Mouse (Mus musculus) cerebellum, adult 9-11 months (tissue): ENCODE results near the gene Smim24.

Experiments
- DNase-seq: peaks from one replicate; pipeline ENCODE4 v3.0.0; 2022

The Smim24 gene

DNA sequence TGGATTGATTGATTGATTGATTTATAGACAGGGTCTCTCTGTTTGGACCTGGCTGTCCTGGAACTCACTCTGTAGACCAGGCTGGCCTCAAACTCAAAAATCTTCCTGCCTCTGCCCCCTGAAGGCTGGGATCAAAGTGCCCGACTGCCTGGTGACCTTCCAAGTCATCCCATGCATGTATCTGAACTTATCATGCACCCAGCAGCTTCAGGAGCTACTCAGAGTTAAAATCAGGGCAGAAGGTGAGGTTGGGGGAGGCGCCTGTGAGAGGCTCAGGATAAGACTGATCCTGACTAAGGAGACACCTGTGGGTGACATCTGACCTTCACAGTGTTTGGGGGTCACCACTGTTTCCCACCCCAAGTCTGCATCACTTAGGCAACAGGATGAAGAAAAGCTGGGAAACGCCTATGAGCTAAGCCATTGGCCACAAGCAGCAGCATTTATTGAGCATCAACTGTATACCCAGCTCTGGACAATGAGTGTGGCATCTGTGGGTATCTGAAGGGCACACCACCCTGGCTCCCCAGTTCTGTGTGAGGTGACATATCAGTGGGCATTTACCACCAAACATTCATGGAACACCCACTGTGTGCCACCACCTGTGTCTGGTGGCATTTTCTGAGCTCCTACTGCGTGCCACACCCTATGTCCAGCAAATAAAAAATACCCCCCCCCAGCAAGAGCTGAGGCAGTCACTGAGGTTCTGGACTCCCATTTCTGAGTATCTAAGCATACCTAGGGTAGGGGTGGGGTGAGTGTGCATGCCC, 30.8 kb downstream of the Smim24 start:
- DNase-seq = peak; percentile 60

DNA sequence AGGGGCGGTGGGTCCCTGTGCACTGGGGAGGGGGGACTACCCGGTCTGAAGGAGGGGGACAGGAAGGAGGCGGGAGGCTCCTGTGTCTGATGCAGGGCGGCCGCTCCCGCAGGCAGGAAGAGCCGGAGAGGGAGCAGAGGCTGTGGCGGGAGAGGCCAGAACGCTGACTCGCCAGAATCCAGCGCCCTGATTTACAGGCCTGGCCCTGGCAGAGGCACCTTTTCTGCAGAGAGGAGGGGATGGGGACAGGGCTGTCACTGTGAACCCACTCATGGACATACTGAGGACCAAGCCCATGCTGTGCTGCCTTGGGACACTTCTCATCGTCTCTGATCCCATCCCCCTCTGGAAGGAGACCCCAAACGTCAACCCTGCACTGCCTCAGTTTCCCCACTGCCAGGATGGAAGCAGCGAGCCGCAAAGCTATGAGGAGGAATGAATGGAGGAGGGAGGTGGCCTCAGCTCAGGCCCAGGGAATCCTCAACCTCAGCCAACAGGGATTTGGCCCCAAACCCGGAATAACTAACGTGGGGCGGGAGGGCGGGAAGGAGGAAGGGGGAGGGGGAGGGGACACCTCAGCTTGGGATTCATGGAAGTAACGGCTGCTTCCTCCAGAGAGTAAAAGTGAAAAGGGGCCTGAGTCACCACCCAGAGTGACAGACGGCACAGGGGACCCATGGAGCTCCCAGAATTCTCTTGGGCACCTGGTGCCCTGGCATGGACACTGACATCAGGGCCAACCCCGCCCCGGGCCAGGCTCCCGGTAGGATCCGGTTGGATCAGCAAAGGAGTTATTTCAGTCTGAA, 31.6 kb downstream of the Smim24 start:
- peak; percentile 93 for DNase-seq

GRCm38 (mm10) chr10:81425236-81425850, 32.5 kb downstream of the Smim24 start:
- peak; percentile 84 for DNase-seq

- peak; percentile 75 for DNase-seq
Observed at GRCm38 (mm10) chr10:81426081-81426671, 33.3 kb downstream of the Smim24 start.

DNA sequence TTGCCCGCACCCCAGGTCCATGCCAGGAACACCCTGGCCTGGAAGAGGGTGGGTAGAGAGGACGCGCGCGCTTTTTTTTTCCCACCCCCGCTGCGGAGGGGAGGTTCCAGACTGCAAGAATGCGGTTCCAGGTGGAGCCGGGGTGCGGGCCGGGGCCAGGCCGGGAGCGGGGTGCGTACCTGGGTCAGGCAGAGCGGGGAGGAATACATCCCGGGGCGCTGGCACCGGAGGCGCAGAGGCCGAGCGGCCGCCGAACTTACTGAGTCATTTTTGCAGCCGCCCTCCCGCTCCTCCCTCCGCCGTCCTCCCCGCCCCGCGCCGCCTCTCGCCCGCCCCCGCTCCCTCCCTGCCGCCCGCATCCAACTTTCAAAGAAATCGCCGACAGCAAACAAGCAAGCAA, 34.0 kb downstream of the Smim24 start:
- DNase-seq = peak; percentile 83

- DNase-seq = peak; percentile 66
Observed at GRCm38 (mm10) chr10:81427327-81427726, 34.5 kb downstream of the Smim24 start.

GRCm38 (mm10) chr10:81427804-81428506, 35.1 kb downstream of the Smim24 start:
- peak; percentile 87 for DNase-seq

DNA sequence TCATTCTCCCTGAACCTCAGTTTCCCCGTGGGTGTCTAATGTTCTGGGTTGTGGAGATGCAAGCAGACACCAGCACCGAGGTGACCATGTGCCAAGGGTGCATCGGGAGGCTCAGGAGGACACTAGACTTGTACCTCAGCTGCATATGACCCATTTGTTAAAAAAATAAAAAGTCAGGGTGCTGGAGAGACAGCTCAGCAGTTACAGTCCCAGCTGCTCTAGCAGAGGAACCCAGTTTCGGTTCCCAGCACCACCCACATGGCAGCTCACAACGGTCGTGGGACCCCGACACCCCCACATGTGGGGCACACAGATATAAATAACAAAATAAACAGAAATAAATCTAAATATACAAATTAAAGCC, 35.6 kb downstream of the Smim24 start:
- DNase-seq = no peak

- DNase-seq = peak; percentile 69
Observed at GRCm38 (mm10) chr10:81429092-81429491, 36.2 kb downstream of the Smim24 start.

- peak; percentile 88 for DNase-seq
Observed at GRCm38 (mm10) chr10:81429605-81430061, 36.8 kb downstream of the Smim24 start.

DNA sequence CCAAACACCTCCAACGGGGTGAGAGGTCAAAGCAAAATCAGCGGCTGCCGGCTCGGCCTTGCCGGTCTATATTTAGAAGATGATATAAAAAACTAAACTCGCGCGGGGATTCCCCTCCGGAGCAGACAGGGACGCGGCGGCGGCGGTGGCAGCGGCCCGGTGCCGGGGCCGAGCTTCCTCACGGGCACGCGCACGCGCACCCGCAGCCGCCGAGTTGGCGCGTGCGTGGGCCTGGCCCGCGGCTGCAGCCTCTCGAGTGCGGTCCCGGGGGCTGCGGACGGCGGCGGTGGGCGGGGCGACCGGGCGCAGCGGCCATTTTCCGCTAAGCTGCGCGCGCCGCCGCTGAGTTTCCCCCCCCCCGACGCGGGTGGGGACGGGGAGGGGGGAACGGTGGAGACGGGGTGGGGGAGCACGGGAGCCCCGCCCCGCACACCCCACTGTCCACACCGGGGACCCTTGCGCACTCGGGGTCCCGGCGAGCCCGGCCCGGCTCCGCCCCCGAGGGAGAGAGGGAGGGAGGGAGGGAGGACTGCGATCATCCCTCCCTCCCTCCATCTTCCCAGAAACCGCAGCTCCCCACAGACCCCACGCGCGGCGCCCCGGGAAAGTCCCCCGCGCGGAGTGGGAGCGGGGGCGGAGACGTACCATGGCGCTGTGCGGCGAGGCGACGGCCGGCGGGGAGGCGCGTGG, 37.4 kb downstream of the Smim24 start:
- peak; percentile 91 for DNase-seq

DNA sequence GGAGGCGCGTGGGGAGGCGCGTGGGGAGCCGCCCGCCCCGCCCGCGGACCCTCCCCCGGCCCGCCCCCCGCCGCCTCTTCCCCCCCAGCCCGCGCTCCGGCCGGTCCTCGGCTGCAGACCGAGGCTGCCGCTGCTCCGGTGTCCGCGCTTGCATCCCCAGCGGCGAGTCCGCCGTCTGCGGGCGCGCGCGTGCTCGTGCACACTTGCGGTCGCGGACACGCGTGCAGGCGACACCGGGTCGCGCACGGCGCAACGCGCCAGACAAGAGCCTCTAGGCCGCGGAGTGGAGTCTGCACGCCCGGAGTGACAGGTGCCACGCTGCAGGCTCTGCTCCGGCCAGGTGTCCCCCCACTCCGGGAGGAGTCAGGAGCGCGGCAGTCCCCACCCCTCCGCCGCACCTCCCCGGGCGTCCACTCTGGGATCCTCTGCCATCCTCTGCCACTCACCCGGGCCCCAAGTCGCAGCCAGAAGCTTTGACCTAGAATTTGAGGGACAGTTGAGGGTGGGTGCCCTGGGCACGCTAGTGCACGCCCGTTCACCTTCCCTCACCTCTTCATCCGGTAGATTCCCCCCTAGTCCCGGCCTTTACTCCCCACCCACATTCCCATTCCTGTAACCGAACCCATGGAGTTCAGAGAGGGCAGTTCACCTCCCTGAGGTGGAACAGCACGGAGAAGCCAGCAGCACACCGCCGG, 38.1 kb downstream of the Smim24 start:
- peak; percentile 94 for DNase-seq

DNA sequence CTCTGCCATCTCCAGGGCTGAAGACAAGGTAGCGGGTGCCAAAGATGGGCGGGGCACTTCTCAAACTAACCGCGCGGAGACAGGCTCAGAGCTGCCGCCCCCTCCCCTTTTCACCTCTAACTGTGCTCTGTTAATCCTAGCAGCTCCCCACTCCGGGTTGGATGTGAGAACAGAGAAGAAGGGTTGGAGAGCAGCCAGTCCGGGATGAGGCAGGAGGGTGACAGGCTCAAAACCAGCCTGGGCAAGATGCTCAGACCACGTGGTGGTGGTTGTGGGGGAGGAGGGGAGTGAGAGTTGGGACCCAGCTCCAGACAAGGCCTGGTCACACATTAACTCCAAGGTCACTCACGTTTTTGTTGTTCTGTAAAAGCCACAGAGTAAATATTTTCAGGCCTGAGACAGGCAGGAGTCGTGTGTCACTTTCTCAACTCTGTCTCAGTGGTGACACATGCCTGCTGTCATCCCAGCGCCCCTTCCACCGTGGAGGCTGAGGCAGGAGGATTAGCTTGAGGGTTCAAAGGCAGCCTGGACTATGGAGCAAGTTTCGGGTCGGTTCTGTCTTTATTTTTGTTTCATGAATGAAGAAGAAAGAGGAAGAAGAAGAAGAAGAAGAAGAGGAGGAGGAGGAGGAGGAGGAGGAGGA, 38.8 kb downstream of the Smim24 start:
- DNase-seq = peak; percentile 87

DNA sequence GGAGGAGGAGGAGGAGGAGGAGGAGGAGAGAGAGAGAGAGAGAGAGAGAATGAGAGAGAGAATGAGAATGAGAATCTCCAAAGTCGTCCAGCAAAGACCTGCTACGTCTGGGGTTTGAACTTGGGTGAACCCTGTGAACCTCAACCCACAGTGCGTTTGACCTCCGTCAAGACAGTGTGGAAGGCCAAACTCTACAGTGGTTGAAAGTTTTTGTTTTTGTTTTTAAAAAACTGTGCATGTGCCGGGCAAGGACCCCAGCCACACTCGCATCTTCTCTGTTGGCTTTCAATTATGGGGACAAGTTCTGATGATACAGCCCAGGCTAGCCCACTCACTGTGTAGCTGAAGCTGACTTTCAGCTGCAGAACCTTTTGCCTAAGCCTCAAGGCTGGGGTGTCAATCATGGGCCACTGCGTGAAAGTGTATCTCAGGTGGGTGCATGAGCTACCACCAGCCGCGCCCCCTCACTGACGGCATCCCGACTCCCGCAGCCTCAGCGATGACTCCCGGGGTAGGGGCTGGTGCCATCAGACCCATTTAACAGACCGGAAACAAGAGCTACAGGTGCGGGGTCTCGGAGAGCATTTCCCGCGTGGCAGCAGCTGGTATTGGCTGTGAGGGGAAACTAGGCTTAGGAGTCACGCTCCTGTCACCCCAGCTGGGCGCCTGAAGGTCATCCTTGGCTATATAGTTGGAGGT, 39.5 kb downstream of the Smim24 start:
- DNase-seq = no peak

DNA sequence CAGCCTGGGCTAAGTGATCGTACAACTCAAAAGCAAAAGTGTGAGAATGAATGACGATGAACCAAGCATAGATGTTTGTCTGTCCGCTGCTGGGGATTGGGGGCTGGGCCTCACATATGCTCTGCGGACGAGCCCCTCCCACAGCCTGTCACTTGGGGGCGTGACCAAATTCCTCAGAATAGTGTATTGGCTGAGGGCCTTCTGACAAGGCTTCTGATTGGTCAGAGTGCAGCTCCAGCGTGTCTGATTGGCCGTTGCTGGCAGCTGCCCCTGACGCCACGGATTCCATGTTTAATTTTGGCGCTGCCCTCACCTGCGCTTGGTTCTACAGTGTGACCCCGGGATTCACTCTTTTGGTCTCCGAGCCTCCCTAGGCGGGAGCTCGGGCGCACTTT, 40.0 kb downstream of the Smim24 start:
- DNase-seq = peak; percentile 97

GRCm38 (mm10) chr10:81433541-81434289, 40.9 kb downstream of the Smim24 start:
- DNase-seq = peak; percentile 80

DNA sequence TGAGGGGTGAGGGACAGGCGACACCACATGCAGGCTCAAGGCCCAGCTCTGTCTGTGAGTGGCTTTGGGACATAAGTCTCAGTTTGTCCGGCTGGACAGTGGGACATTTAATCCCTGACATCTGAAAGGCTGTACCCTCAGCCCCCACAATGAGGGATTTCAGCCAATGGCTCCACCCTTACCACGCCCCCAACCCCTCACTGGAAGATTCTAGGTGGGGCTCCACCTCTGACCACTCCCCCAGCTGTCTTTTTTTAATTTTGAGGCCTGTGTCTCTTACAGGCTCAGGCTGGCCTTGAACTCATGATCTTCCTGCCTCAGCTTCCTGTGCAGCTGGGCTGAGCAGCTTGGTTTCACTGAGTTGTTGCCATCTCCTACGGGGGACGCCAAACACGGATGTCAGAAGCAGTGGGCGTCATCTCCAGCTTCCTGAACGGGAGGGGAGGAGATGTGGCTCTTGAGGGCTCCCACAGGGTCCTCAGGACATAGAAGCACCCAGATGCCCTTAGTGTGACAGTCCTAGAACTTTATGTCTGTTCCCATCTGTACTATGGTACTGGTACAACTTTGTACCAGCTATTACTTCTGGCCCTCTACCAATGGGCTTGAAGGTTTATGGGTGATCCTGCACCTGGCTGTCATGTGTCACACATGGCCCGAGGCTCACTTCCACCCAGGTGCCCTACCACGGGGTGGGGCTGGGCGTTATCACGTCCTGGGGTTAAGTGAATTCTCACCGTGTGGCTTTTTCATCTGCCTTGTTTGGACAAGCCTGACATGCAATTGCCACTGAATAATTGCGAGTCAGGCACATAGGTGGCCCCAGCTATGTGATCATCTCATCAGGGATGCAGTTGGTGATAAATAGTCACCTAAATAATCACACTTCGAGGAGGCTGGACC, 41.8 kb downstream of the Smim24 start:
- peak; percentile 68 for DNase-seq

GRCm38 (mm10) chr10:81435436-81435835, 42.6 kb downstream of the Smim24 start:
- peak; percentile 90 for DNase-seq
